ENCODE assay signal across 15 mouse cellular contexts in genomic region chr1:40229033-40229432, GRCm38 (mm10).
"Had no signal": no experiment of that assay in that cellular context is flagged by ENCODE, and none has a peak within 500 bp of the region (broad histone marks: within the 10 kb centered on the region; RNA-seq: fewer than 3 reads in every experiment).

No protein-coding gene starts in this region.

- H3K36me3 ChIP-seq: limb, embryonic 13.5 days; midbrain, embryonic 12.5 days; neural tube, embryonic 13.5 days had no signal

- H3K9me3 ChIP-seq: limb, embryonic 13.5 days; midbrain, embryonic 12.5 days; neural tube, embryonic 13.5 days had no signal

- H3K4me3 ChIP-seq: layer of hippocampus, adult 2 months; limb, embryonic 13.5 days; midbrain, embryonic 12.5 days; neural tube, embryonic 13.5 days had no signal

- H3K9ac ChIP-seq: limb, embryonic 13.5 days; midbrain, embryonic 12.5 days; neural tube, embryonic 13.5 days had no signal

- ATAC-seq: midbrain, embryonic 16.5 days had no signal

- DNase-seq: kidney, adult 11 months; kidney, adult 9 months; kidney, postnatal 10 days; kidney, postnatal 4 days; left cerebral cortex, postnatal 4 days; lung, adult 18-20 months; lung, postnatal 4 days; retina, postnatal 1 day; right cerebral cortex, postnatal 14 days; thymus, postnatal 4 days had no signal

- H3K4me2 ChIP-seq: limb, embryonic 13.5 days; midbrain, embryonic 12.5 days; neural tube, embryonic 13.5 days had no signal

- H3K27me3 ChIP-seq: limb, embryonic 13.5 days; midbrain, embryonic 12.5 days; neural tube, embryonic 13.5 days had no signal

- H3K27ac ChIP-seq: layer of hippocampus, adult 2 months; limb, embryonic 13.5 days; midbrain, embryonic 12.5 days; neural tube, embryonic 13.5 days had no signal

- H3K4me1 ChIP-seq: midbrain, embryonic 12.5 days had no signal
